Mouse (Mus musculus) kidney, adult 2 months (tissue): Measurements from ENCODE around the gene Fbxo4.

Experiments
- CTCF ChIP-seq: fragments of 200-500 bp; conservative IDR thresholded peaks from 2 replicates; pipeline ENCODE4 v1.5.1; 2011; ENCODE audit warnings: low read depth, mild to moderate bottlenecking, control low read depth, low read length, moderate library complexity, mixed read lengths; ENCODE audit not compliant: insufficient read depth, insufficient read length
- POLR2A ChIP-seq: fragments of 200-500 bp; IDR thresholded peaks from one replicate; pipeline ENCODE4 v1.6.1; 2011; ENCODE audit warnings: low read depth, low read length, control low read depth

DNA sequence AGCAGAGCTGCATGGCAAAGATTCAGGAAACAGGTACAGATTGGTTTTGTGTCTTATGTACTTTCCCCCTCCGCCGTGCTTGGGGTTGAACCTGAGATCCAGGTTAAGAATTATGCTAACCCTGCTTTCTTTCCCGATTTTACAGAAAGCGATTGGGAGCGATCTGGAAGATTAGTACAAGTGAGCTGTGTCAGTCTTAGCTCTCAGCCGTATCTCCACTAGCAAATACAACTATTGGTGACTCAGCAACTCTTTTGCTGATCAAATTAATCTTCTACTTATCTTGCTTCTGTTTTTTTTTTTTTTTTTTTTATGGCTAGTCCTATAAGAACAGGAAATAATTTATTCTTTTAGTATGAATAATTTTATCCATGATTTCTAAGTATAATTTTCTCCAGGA lies 9.2 kb downstream of the Fbxo4 start:
- TF ChIP-seq CTCF (no peak), POLR2A (no peak)
